Mouse (Mus musculus): Measurements from ENCODE around the gene Klhl3. TPM values are rescaled to one million over a fixed set of nuclear protein-coding genes. Genes with fewer than 3 reads are reported as not detected.

Gene Klhl3
- polyA plus RNA-seq, 1 experiment from 2014 or later = 13.2 TPM

- Histone ChIP-seq H3K4me3 (ENCODE audit: low read length) (no peak overlapping the region), H3K36me3 (ENCODE audit: control insufficient read depth, insufficient read depth, low read length) (peaks cover 14% of the 10 kb centered on the region), H3K9ac (ENCODE audit: low read depth, low read length) (no peak overlapping the region), H3K9me3 (ENCODE audit: control insufficient read depth, low read length) (no peaks in the 10 kb centered on the region), H3K27ac (ENCODE audit: low read depth, low read length) (no peak overlapping the region), H3K4me2 (ENCODE audit: low read length) (no peak overlapping the region), H3K4me1 (ENCODE audit: control insufficient read depth, insufficient read depth, low read depth, low read length) (no peaks in the 10 kb centered on the region), H3K27me3 (replicated peaks; ENCODE audit: control insufficient read depth, insufficient read depth, low read length) (no peaks in the 10 kb centered on the region)
- no peak for ATAC-seq
- WGBS = 90% methylated on average over 13 of the region's 13 CpGs
Observed at GRCm38 (mm10) chr13:58066081-58066495, 47.3 kb downstream of the Klhl3 start.

GRCm38 (mm10) chr13:58065316-58065715 is 48.1 kb downstream of the Klhl3 start:
- peaks cover 13% of the 10 kb centered on the region for H3K36me3 ChIP-seq (ENCODE audit: control insufficient read depth, insufficient read depth, low read length)

GRCm38 (mm10) chr13:58057953-58058870 is 55.2 kb downstream of the Klhl3 start:
- Histone ChIP-seq H3K4me3 (ENCODE audit: low read length) (no peak overlapping the region), H3K4me2 (ENCODE audit: low read length) (no peak overlapping the region), H3K27me3 (replicated peaks; ENCODE audit: control insufficient read depth, insufficient read depth, low read length) (no peaks in the 10 kb centered on the region), H3K27ac (ENCODE audit: low read depth, low read length) (peak overlapping the region; percentile 70; the same call in 1 of the 2 replicates), H3K4me1 (ENCODE audit: control insufficient read depth, insufficient read depth, low read depth, low read length) (peaks cover 8% of the 10 kb centered on the region; the same call in 1 of the 2 replicates), H3K36me3 (ENCODE audit: control insufficient read depth, insufficient read depth, low read length) (peaks cover 13% of the 10 kb centered on the region), H3K9me3 (ENCODE audit: control insufficient read depth, low read length) (peaks cover 3% of the 10 kb centered on the region; the same call in 1 of the 2 replicates), H3K9ac (ENCODE audit: low read depth, low read length) (no peak overlapping the region; the same call in 1 of the 2 replicates)
- WGBS = 35% methylated on average over 17 of the region's 17 CpGs
- ATAC-seq = peak; percentile 83

More at GRCm38 (mm10) chr13:58065316-58065715, 48.1 kb downstream of the Klhl3 start:
- no peak overlapping the region for H3K4me3 ChIP-seq (ENCODE audit: low read length)
- no peak overlapping the region for H3K9ac ChIP-seq (ENCODE audit: low read depth, low read length)
- 73% methylated on average over 5 of the region's 5 CpGs for WGBS
- no peaks in the 10 kb centered on the region for H3K4me1 ChIP-seq (ENCODE audit: control insufficient read depth, insufficient read depth, low read depth, low read length)
- no peak overlapping the region for H3K27ac ChIP-seq (ENCODE audit: low read depth, low read length)
- ATAC-seq = no peak
- no peak overlapping the region for H3K4me2 ChIP-seq (ENCODE audit: low read length)
- H3K9me3 ChIP-seq (ENCODE audit: control insufficient read depth, low read length) = no peaks in the 10 kb centered on the region
- H3K27me3 ChIP-seq (replicated peaks; ENCODE audit: control insufficient read depth, insufficient read depth, low read length) = no peaks in the 10 kb centered on the region

GRCm38 (mm10) chr13:58056618-58057017 is 56.8 kb downstream of the Klhl3 start:
- Histone ChIP-seq H3K9ac (ENCODE audit: low read depth, low read length) (no peak overlapping the region), H3K4me2 (ENCODE audit: low read length) (no peak overlapping the region), H3K9me3 (ENCODE audit: control insufficient read depth, low read length) (peaks cover 3% of the 10 kb centered on the region; the same call in 1 of the 2 replicates), H3K4me1 (ENCODE audit: control insufficient read depth, insufficient read depth, low read depth, low read length) (peaks cover 8% of the 10 kb centered on the region; the same call in 1 of the 2 replicates), H3K4me3 (ENCODE audit: low read length) (no peak overlapping the region), H3K27me3 (replicated peaks; ENCODE audit: control insufficient read depth, insufficient read depth, low read length) (no peaks in the 10 kb centered on the region), H3K36me3 (ENCODE audit: control insufficient read depth, insufficient read depth, low read length) (peaks cover 9% of the 10 kb centered on the region), H3K27ac (ENCODE audit: low read depth, low read length) (no peak overlapping the region)
- 85% methylated on average over 4 of the region's 4 CpGs for WGBS
- ATAC-seq = no peak

- no peak overlapping the region for H3K9ac ChIP-seq (ENCODE audit: low read depth, low read length)
- H3K4me3 ChIP-seq (ENCODE audit: low read length) = no peak overlapping the region
- H3K4me2 ChIP-seq (ENCODE audit: low read length) = no peak overlapping the region
- no peak overlapping the region for H3K27ac ChIP-seq (ENCODE audit: low read depth, low read length)
- peaks cover 3% of the 10 kb centered on the region; the same call in 1 of the 2 replicates for H3K9me3 ChIP-seq (ENCODE audit: control insufficient read depth, low read length)
- peak; percentile 62 for ATAC-seq
- no peaks in the 10 kb centered on the region for H3K27me3 ChIP-seq (replicated peaks; ENCODE audit: control insufficient read depth, insufficient read depth, low read length)
- H3K36me3 ChIP-seq (ENCODE audit: control insufficient read depth, insufficient read depth, low read length) = 0 out of 2 replicates have a peak, but pooled peaks cover 4% of the 10 kb centered on the region
- 54% methylated on average over 4 of the region's 4 CpGs for WGBS
- peaks cover 4% of the 10 kb centered on the region; the same call in 1 of the 2 replicates for H3K4me1 ChIP-seq (ENCODE audit: control insufficient read depth, insufficient read depth, low read depth, low read length)
Observed at GRCm38 (mm10) chr13:58053628-58054027, 59.8 kb downstream of the Klhl3 start.

- H3K27me3 ChIP-seq (replicated peaks; ENCODE audit: control insufficient read depth, insufficient read depth, low read length) = no peaks in the 10 kb centered on the region
- H3K4me1 ChIP-seq (ENCODE audit: control insufficient read depth, insufficient read depth, low read depth, low read length) = no peaks in the 10 kb centered on the region
- H3K36me3 ChIP-seq (ENCODE audit: control insufficient read depth, insufficient read depth, low read length) = 0 out of 2 replicates have a peak, but pooled peaks cover 4% of the 10 kb centered on the region
- no peak overlapping the region for H3K4me3 ChIP-seq (ENCODE audit: low read length)
- peaks cover 3% of the 10 kb centered on the region; the same call in 1 of the 2 replicates for H3K9me3 ChIP-seq (ENCODE audit: control insufficient read depth, low read length)
- no peak overlapping the region for H3K4me2 ChIP-seq (ENCODE audit: low read length)
- H3K9ac ChIP-seq (ENCODE audit: low read depth, low read length) = no peak overlapping the region
- no peak overlapping the region for H3K27ac ChIP-seq (ENCODE audit: low read depth, low read length)
- 81% methylated on average over 10 of the region's 10 CpGs for whole genome bisulfite sequencing
- ATAC-seq = no peak
Observed at GRCm38 (mm10) chr13:58051654-58052053, 61.7 kb downstream of the Klhl3 start.

GRCm38 (mm10) chr13:58051251-58051650 is 62.1 kb downstream of the Klhl3 start:
- H3K4me2 ChIP-seq (ENCODE audit: low read length) = no peak overlapping the region
- H3K27ac ChIP-seq (ENCODE audit: low read depth, low read length) = no peak overlapping the region
- H3K9ac ChIP-seq (ENCODE audit: low read depth, low read length) = no peak overlapping the region
- no peaks in the 10 kb centered on the region for H3K4me1 ChIP-seq (ENCODE audit: control insufficient read depth, insufficient read depth, low read depth, low read length)
- no peak overlapping the region for H3K4me3 ChIP-seq (ENCODE audit: low read length)
- 0 out of 2 replicates have a peak, but pooled peaks cover 4% of the 10 kb centered on the region for H3K36me3 ChIP-seq (ENCODE audit: control insufficient read depth, insufficient read depth, low read length)
- H3K27me3 ChIP-seq (replicated peaks; ENCODE audit: control insufficient read depth, insufficient read depth, low read length) = no peaks in the 10 kb centered on the region
- no peaks in the 10 kb centered on the region for H3K9me3 ChIP-seq (ENCODE audit: control insufficient read depth, low read length)
- WGBS = 54% methylated on average over 7 of the region's 7 CpGs
- no peak for ATAC-seq

- WGBS = 71% methylated on average over 5 of the region's 5 CpGs
- Histone ChIP-seq H3K9me3 (ENCODE audit: control insufficient read depth, low read length) (no peaks in the 10 kb centered on the region), H3K4me3 (ENCODE audit: low read length) (no peak overlapping the region), H3K27ac (ENCODE audit: low read depth, low read length) (no peak overlapping the region), H3K27me3 (replicated peaks; ENCODE audit: control insufficient read depth, insufficient read depth, low read length) (no peaks in the 10 kb centered on the region), H3K36me3 (ENCODE audit: control insufficient read depth, insufficient read depth, low read length) (peaks cover 4% of the 10 kb centered on the region; the same call in 1 of the 2 replicates), H3K4me2 (ENCODE audit: low read length) (no peak overlapping the region), H3K9ac (ENCODE audit: low read depth, low read length) (no peak overlapping the region), H3K4me1 (ENCODE audit: control insufficient read depth, insufficient read depth, low read depth, low read length) (no peaks in the 10 kb centered on the region)
- no peak for ATAC-seq
Observed at GRCm38 (mm10) chr13:58049121-58049520, 64.3 kb downstream of the Klhl3 start.

GRCm38 (mm10) chr13:58048076-58048475 is 65.3 kb downstream of the Klhl3 start:
- WGBS = 78% methylated on average over 3 of the region's 3 CpGs
- no peak overlapping the region for H3K27ac ChIP-seq (ENCODE audit: low read depth, low read length)
- no peaks in the 10 kb centered on the region for H3K9me3 ChIP-seq (ENCODE audit: control insufficient read depth, low read length)
- H3K27me3 ChIP-seq (replicated peaks; ENCODE audit: control insufficient read depth, insufficient read depth, low read length) = no peaks in the 10 kb centered on the region
- no peak overlapping the region for H3K4me3 ChIP-seq (ENCODE audit: low read length)
- H3K36me3 ChIP-seq (ENCODE audit: control insufficient read depth, insufficient read depth, low read length) = peaks cover 4% of the 10 kb centered on the region; the same call in 1 of the 2 replicates
- ATAC-seq = no peak
- H3K4me2 ChIP-seq (ENCODE audit: low read length) = no peak overlapping the region
- no peak overlapping the region for H3K9ac ChIP-seq (ENCODE audit: low read depth, low read length)
- H3K4me1 ChIP-seq (ENCODE audit: control insufficient read depth, insufficient read depth, low read depth, low read length) = no peaks in the 10 kb centered on the region

Measured in hindbrain, embryonic 16.5 days (tissue).